Mouse (Mus musculus): ENCODE results near the gene Tax1bp1.

- TF ChIP-seq CTCF (IDR thresholded peaks at IDR 0.05; ENCODE audit: low read depth, low read length) (no peak), GATA1 (IDR thresholded peaks at IDR 0.05; ENCODE audit: borderline replicate concordance, low read length) (no peak), POLR2AphosphoS5 (IDR thresholded peaks at IDR 0.05; ENCODE audit: insufficient replicate concordance, low read depth, low read length) (no peak), TAL1 (conservative IDR thresholded peaks at IDR 0.05; ENCODE audit: low read depth, low read length) (no peak)
These were observed 76.8 kb downstream of the Tax1bp1 start for GRCm38 (mm10) chr6:52790316-52790715.

Measured in G1E (cell line).